Mouse (Mus musculus): ENCODE results near the gene Cldn22. TPM values are rescaled to one million over a fixed set of nuclear protein-coding genes. Genes with fewer than 3 reads are reported as not detected.

Gene Cldn22
- polyA plus RNA-seq, 1 experiment from 2014 or later: not detected

- H3K9me3 ChIP-seq (ENCODE audit: control insufficient read depth, low read length): no peaks in the 10 kb centered on the region
- WGBS: 39% methylated on average over 13 of the region's 13 CpGs
- no peak overlapping the region for H3K4me3 ChIP-seq (ENCODE audit: low read length)
- H3K4me1 ChIP-seq (ENCODE audit: control insufficient read depth, insufficient read depth, low read length): no peaks in the 10 kb centered on the region
- H3K27ac ChIP-seq (ENCODE audit: low read depth, low read length): no peak overlapping the region
- ATAC-seq (ENCODE audit: low FRiP score, low TSS enrichment): peak; percentile 49
- H3K4me2 ChIP-seq (replicated peaks; ENCODE audit: low read depth, low read length): no peak overlapping the region
- H3K36me3 ChIP-seq (ENCODE audit: control insufficient read depth, insufficient read depth, low read length): peaks cover 66% of the 10 kb centered on the region
- H3K9ac ChIP-seq (ENCODE audit: low read depth, low read length): no peak overlapping the region
- no peaks in the 10 kb centered on the region for H3K27me3 ChIP-seq (ENCODE audit: control insufficient read depth, insufficient read depth, low read length)
Measured at GRCm38 (mm10) chr8:47845956-47846355, 21.7 kb downstream of the Cldn22 start.

DNA sequence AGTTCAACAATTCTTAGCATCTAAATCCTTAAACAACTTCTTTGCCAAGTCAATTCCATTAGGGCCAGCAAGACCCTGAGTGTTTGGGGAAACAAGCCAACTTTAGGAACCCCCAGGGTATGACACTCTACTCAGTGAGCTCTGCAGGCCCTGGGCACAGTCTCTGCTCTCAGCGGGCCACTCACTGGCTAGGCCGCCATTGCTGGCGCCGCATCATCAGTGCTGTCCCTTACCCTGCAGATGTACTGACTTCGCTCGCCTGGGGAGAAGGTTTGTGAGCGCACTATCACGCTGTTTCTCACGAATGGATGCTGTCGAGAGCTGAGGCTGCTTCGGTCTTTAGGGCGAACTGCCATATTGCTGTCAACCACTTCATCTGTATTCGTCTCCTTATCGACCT, 22.9 kb downstream of the Cldn22 start:
- ATAC-seq (ENCODE audit: low FRiP score, low TSS enrichment): no peak
- H3K36me3 ChIP-seq (ENCODE audit: control insufficient read depth, insufficient read depth, low read length): peaks cover 59% of the 10 kb centered on the region

DNA sequence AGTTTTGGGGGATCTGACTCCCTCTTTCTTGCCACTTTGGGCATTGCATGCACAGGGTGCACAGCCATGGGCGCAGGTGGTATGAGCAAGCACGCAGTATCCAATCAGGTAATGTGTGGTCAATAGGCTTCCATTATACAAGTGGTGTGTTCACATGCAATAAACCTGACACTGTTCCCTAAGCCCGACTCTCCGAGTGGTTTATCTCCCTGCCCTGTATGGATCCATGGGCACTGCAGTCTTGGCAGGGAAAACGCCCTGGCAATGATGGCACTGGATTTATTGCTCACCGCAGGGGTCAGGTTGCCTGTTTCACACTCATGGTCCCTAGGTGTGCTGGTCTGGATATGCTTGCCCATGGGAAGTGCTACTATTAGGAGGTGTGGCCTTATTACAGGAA, 23.6 kb downstream of the Cldn22 start:
- H3K27me3 ChIP-seq (ENCODE audit: control insufficient read depth, insufficient read depth, low read length): no peaks in the 10 kb centered on the region
- H3K9me3 ChIP-seq (ENCODE audit: control insufficient read depth, low read length): no peaks in the 10 kb centered on the region
- no peak overlapping the region for H3K9ac ChIP-seq (ENCODE audit: low read depth, low read length)
- peaks cover 53% of the 10 kb centered on the region for H3K36me3 ChIP-seq (ENCODE audit: control insufficient read depth, insufficient read depth, low read length)
- no peak overlapping the region for H3K27ac ChIP-seq (ENCODE audit: low read depth, low read length)
- H3K4me1 ChIP-seq (ENCODE audit: control insufficient read depth, insufficient read depth, low read length): peaks cover 8% of the 10 kb centered on the region; the same call in 1 of the 2 replicates
- H3K4me2 ChIP-seq (replicated peaks; ENCODE audit: low read depth, low read length): no peak overlapping the region
- no peak for ATAC-seq (ENCODE audit: low FRiP score, low TSS enrichment)
- H3K4me3 ChIP-seq (ENCODE audit: low read length): no peak overlapping the region
- 93% methylated on average over 6 of the region's 6 CpGs for WGBS

More for the DNA sequence above, 22.9 kb downstream of the Cldn22 start:
- no peak overlapping the region for H3K27ac ChIP-seq (ENCODE audit: low read depth, low read length)
- H3K4me2 ChIP-seq (replicated peaks; ENCODE audit: low read depth, low read length): no peak overlapping the region
- no peak overlapping the region for H3K4me3 ChIP-seq (ENCODE audit: low read length)
- peaks cover 5% of the 10 kb centered on the region; the same call in 1 of the 2 replicates for H3K4me1 ChIP-seq (ENCODE audit: control insufficient read depth, insufficient read depth, low read length)
- no peaks in the 10 kb centered on the region for H3K9me3 ChIP-seq (ENCODE audit: control insufficient read depth, low read length)
- H3K27me3 ChIP-seq (ENCODE audit: control insufficient read depth, insufficient read depth, low read length): no peaks in the 10 kb centered on the region
- H3K9ac ChIP-seq (ENCODE audit: low read depth, low read length): no peak overlapping the region
- 97% methylated on average over 14 of the region's 14 CpGs for WGBS

DNA sequence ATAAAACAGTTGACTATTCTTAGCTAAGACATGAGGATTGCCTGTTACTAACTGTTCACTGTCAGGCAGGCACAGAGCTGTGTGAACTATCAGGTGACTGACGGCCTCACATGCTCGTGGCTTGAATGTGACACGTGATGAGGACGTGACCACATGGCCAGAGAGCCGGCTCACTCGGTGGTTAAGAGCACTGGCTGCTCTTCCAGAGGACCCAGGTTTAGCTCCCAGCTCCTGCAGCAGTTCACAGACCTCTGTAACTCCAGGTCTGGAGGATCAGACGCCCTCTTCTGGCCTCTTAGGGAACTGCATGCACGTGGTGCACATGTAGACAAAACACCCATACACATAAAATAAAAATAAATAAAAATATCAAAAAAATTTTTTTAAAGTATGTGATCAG, 25.6 kb downstream of the Cldn22 start:
- ATAC-seq (ENCODE audit: low FRiP score, low TSS enrichment): no peak
- Histone ChIP-seq H3K36me3 (ENCODE audit: control insufficient read depth, insufficient read depth, low read length) (peaks cover 38% of the 10 kb centered on the region), H3K4me2 (replicated peaks; ENCODE audit: low read depth, low read length) (no peak overlapping the region), H3K9ac (ENCODE audit: low read depth, low read length) (no peak overlapping the region), H3K27ac (ENCODE audit: low read depth, low read length) (no peak overlapping the region), H3K9me3 (ENCODE audit: control insufficient read depth, low read length) (no peaks in the 10 kb centered on the region), H3K27me3 (ENCODE audit: control insufficient read depth, insufficient read depth, low read length) (no peaks in the 10 kb centered on the region), H3K4me3 (ENCODE audit: low read length) (no peak overlapping the region), H3K4me1 (ENCODE audit: control insufficient read depth, insufficient read depth, low read length) (peaks cover 8% of the 10 kb centered on the region; the same call in 1 of the 2 replicates)
- 81% methylated on average over 8 of the region's 8 CpGs for WGBS

- Histone ChIP-seq H3K9ac (ENCODE audit: low read depth, low read length) (no peak overlapping the region), H3K4me1 (ENCODE audit: control insufficient read depth, insufficient read depth, low read length) (peaks cover 8% of the 10 kb centered on the region; the same call in 1 of the 2 replicates), H3K27me3 (ENCODE audit: control insufficient read depth, insufficient read depth, low read length) (no peaks in the 10 kb centered on the region), H3K4me2 (replicated peaks; ENCODE audit: low read depth, low read length) (no peak overlapping the region; the same call in 1 of the 2 replicates), H3K36me3 (ENCODE audit: control insufficient read depth, insufficient read depth, low read length) (peaks cover 43% of the 10 kb centered on the region), H3K9me3 (ENCODE audit: control insufficient read depth, low read length) (no peaks in the 10 kb centered on the region), H3K27ac (ENCODE audit: low read depth, low read length) (0 out of 2 replicates have a peak overlapping the region, but pooled peaks have one; percentile 32), H3K4me3 (ENCODE audit: low read length) (no peak overlapping the region)
- 49% methylated on average over 12 of the region's 12 CpGs for WGBS
- ATAC-seq (ENCODE audit: low FRiP score, low TSS enrichment): peak; percentile 65; the same call in 1 of the 2 replicates
Measured at GRCm38 (mm10) chr8:47851824-47852502, 27.7 kb downstream of the Cldn22 start.

- Histone ChIP-seq H3K36me3 (ENCODE audit: control insufficient read depth, insufficient read depth, low read length) (peaks cover 36% of the 10 kb centered on the region), H3K4me2 (replicated peaks; ENCODE audit: low read depth, low read length) (no peak overlapping the region), H3K9me3 (ENCODE audit: control insufficient read depth, low read length) (no peaks in the 10 kb centered on the region), H3K27ac (ENCODE audit: low read depth, low read length) (no peak overlapping the region), H3K27me3 (ENCODE audit: control insufficient read depth, insufficient read depth, low read length) (no peaks in the 10 kb centered on the region), H3K9ac (ENCODE audit: low read depth, low read length) (no peak overlapping the region), H3K4me3 (ENCODE audit: low read length) (no peak overlapping the region), H3K4me1 (ENCODE audit: control insufficient read depth, insufficient read depth, low read length) (peaks cover 8% of the 10 kb centered on the region; the same call in 1 of the 2 replicates)
- 81% methylated on average over 5 of the region's 5 CpGs for WGBS
- no peak for ATAC-seq (ENCODE audit: low FRiP score, low TSS enrichment)
Measured at GRCm38 (mm10) chr8:47852737-47853136, 28.5 kb downstream of the Cldn22 start.

DNA sequence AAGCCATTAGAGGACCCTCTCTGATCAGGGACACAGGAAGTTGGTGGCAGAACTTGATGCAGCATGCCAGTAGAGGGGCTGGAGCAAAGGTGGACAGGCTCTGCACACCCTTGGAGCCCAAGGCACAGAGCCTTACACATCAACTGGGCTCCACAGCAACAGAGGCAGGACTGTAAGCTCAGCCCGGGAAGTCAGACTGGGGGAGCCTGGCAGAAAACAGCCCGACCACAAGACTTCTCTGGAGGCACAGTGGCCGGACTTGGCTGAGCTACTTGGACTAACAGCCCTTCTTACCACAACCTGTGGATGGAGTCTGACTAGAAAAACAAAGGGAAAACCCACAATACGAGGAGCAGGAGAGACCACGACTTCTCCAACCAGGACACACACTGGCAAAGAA, 29.1 kb downstream of the Cldn22 start:
- WGBS: 88% methylated on average over 5 of the region's 5 CpGs
- Histone ChIP-seq H3K4me2 (replicated peaks; ENCODE audit: low read depth, low read length) (no peak overlapping the region), H3K9ac (ENCODE audit: low read depth, low read length) (no peak overlapping the region), H3K27me3 (ENCODE audit: control insufficient read depth, insufficient read depth, low read length) (no peaks in the 10 kb centered on the region), H3K9me3 (ENCODE audit: control insufficient read depth, low read length) (no peaks in the 10 kb centered on the region), H3K27ac (ENCODE audit: low read depth, low read length) (no peak overlapping the region), H3K36me3 (ENCODE audit: control insufficient read depth, insufficient read depth, low read length) (peaks cover 38% of the 10 kb centered on the region), H3K4me3 (ENCODE audit: low read length) (no peak overlapping the region), H3K4me1 (ENCODE audit: control insufficient read depth, insufficient read depth, low read length) (peaks cover 8% of the 10 kb centered on the region; the same call in 1 of the 2 replicates)
- ATAC-seq (ENCODE audit: low FRiP score, low TSS enrichment): 0 out of 2 replicates have a peak, but pooled peaks have one; percentile 30

DNA sequence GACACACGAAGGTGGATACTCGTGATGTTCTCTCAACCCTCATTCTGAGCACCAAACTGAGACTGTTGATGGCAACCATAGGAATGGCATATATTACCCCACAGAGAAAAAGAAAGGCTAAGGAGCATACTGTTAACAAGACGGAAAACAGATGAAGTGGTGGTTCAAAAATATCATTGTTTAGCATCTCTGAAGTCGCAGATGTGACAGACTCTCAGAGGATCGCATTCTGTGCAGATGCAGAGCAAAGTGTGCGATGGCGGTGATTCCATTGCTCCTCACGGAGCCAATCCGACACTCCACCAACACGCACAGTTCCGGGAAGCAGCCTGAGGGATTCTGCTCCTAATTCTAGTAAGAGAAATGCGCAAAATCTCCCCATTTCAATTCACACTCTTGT, 35.0 kb downstream of the Cldn22 start:
- Histone ChIP-seq H3K9me3 (ENCODE audit: control insufficient read depth, low read length) (no peaks in the 10 kb centered on the region), H3K4me1 (ENCODE audit: control insufficient read depth, insufficient read depth, low read length) (no peaks in the 10 kb centered on the region), H3K4me3 (ENCODE audit: low read length) (no peak overlapping the region), H3K27me3 (ENCODE audit: control insufficient read depth, insufficient read depth, low read length) (no peaks in the 10 kb centered on the region), H3K36me3 (ENCODE audit: control insufficient read depth, insufficient read depth, low read length) (peaks cover 50% of the 10 kb centered on the region), H3K27ac (ENCODE audit: low read depth, low read length) (no peak overlapping the region), H3K9ac (ENCODE audit: low read depth, low read length) (no peak overlapping the region), H3K4me2 (replicated peaks; ENCODE audit: low read depth, low read length) (no peak overlapping the region)
- 94% methylated on average over 12 of the region's 12 CpGs for WGBS
- no peak for ATAC-seq (ENCODE audit: low FRiP score, low TSS enrichment)

DNA sequence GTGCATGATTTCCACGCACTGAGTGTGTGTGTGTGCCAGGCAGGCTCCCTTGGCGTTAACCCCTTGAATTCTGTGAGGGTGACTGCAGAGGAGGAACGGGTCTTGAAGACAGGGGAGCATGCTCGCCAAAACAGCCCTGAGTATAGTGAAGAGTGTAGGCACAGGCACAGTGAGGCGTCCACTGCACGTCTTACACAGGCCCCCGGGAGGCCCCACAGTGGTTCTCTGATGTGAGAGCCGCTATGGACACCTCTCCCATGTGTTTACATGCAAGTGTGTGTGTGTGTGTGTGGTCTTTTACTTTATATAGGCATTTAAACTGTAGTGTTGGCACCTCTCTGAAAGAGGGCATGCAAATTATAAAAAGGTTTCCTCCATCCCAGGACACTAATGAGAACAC, 42.3 kb downstream of the Cldn22 start:
- H3K27me3 ChIP-seq (ENCODE audit: control insufficient read depth, insufficient read depth, low read length): no peaks in the 10 kb centered on the region
- no peaks in the 10 kb centered on the region for H3K9me3 ChIP-seq (ENCODE audit: control insufficient read depth, low read length)
- 0 out of 2 replicates have a peak, but pooled peaks cover 3% of the 10 kb centered on the region for H3K4me1 ChIP-seq (ENCODE audit: control insufficient read depth, insufficient read depth, low read length)
- WGBS: 92% methylated on average over 8 of the region's 8 CpGs
- no peak overlapping the region for H3K4me3 ChIP-seq (ENCODE audit: low read length)
- no peak overlapping the region for H3K4me2 ChIP-seq (replicated peaks; ENCODE audit: low read depth, low read length)
- ATAC-seq (ENCODE audit: low FRiP score, low TSS enrichment): 0 out of 2 replicates have a peak, but pooled peaks have one; percentile 19
- no peak overlapping the region for H3K9ac ChIP-seq (ENCODE audit: low read depth, low read length)
- H3K27ac ChIP-seq (ENCODE audit: low read depth, low read length): no peak overlapping the region
- peaks cover 69% of the 10 kb centered on the region for H3K36me3 ChIP-seq (ENCODE audit: control insufficient read depth, insufficient read depth, low read length)

All from kidney, embryonic 14.5 days (tissue).